Mouse (Mus musculus): ENCODE data around the gene Rsph10b.

Gene Rsph10b

GRCm38 (mm10) chr5:143932831-143933230 is at the start of gene Rsph10b:
Gene Rsph10b (plus strand): TSS chr5:143933035.
- DNase-seq = peak; percentile 17 to 18

GRCm38 (mm10) chr5:143885274-143885673 is 47.6 kb upstream of the Rsph10b start:
- no peak for DNase-seq

- DNase-seq = no peak
These were observed 42.1 kb upstream of the Rsph10b start for GRCm38 (mm10) chr5:143890741-143891140.

DNA sequence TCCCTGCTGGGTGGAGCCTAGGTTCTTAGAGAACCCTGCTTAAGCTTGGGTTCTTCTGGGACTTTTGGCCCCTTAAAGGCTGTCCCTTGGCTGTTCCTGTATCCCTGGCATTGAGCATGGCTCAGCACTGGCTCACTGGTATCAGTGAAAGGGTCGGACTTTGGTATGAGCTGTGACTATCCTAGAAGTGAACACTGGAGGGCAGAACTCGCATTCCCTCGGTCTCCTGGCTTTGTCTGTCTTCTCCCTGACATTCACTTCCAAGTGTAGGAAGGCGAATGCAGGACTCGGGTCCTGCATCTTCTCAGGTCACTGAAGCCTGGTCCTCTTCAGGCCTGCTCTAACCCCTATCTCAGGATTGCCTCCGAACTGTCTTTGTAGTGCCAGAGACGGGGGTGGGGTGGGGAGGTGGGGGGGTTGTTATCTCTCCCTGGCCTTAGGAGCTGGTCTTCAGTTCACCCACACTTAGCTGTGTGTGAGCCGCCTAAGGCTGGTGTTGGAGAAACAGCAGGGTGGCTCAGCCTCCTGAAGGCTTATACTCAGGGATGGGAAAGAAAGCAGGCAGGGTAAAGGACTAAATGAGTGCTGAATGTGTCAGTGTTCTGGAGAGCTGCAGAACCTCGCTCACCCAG is 40.5 kb upstream of the Rsph10b start:
- DNase-seq = no peak

DNA sequence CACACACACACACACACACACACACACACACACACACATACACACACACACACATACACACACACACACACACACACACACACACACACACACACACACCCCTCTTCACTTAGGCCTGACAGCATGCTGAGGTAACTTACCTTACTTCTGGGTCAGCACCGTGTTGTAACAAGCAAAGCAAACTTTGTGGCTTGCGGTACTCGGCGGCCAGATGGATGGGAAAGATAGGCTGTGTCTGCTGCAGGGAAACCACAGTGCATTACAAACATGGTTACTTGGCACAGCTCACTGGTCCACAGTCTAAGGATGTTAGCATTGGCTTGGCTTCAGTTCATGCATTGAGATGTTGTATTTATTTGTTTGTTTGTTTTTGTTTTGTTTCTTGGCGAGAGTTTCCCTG is 39.4 kb upstream of the Rsph10b start:
- DNase-seq = no peak

DNA sequence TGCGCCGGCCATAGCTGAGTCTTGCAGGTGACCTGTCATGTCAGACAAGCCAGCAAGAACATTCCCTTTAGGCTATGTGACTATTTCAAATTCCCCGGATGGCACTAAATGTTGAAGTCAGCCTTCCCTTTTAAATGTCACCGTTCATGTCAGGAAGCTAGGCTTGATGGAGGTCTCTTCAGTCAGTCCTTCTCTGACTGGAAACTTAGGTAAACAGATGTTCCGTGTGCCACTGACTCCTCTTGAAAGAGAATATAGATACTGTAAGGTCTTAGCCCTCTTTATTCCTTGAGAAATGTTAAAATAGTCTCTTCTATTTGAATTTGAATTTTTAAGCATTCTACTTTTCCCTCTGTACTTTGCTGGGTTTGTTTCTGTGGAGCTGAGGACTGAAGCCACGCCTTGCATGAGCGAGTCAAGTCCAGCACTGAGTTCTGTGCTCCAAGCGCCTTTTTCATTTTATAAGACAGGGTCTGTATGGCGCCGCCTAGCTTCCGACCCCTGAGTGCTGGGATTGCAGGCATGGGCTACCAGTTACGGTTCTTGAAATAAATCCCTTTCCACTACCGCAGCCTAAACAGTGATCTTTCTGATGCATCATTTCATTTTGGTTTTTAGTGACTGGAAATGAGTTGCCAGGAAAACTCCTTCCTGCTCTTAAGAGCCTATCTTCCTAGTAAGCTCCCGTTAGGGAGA is 35.1 kb upstream of the Rsph10b start, which contains the start of gene Ankrd61:
Gene Ankrd61, minus strand, starts transcription at position 51 of the 696 bp plus-strand sequence.
- DNase-seq = no peak

DNA sequence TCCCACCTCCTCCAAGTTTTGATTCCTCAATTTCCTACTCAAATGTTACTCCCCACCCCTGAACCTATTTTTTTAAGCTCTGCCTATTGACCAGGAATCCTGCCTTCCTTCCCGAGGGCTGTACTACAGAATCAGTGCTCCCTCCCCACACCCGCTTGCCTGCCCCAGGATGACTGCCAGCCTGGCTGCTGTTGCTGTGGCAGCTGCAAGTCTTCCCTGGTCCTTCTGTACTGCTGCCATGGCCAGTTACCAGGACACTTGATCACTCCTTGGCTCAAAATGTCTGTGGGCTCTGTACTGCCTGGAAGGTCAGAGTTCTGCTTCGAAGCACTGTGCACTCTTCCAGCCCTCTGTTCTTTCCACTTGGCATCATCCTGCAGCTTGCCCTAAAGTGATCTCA is 30.7 kb upstream of the Rsph10b start:
- peak; percentile 13 to 35 for DNase-seq

DNA sequence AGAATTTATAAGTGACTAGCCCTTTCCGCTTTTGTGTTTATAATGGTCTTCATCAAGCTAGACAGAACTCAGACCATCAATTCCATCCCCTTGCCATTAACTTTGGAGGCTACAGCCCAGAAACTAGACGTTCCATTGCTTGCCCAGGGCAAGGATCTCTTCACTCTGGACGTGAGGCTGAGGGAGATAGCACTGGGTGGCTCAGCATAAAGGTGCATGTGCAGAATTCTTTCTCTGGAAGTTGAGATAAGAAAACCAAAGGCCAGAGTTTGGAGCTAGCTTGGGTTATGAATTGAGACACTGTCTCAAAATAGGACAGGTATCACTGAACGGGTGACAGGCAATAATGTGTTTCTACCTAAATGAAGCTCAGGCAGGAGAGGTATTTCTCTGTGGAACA is 29.0 kb upstream of the Rsph10b start:
- DNase-seq = no peak

DNA sequence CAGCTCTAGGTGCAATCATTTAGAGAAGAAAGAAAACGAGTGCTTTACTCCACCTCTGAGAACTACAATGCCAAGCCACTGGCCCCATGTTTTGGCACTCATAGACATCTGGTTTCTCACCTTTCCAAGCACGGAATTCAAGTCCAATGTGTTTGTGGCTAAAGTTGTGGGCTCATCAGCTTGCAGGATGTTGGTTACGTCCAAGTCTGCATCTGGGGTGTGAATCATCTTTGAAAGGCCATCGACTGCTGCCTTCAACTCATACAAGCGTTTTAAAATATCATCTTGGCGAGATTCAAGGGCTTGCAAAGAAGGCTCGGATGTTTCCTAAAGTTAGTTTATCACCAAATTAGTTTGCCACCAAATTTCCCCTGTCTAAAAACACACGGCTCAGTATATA is 26.4 kb upstream of the Rsph10b start:
- no peak for DNase-seq

GRCm38 (mm10) chr5:143908926-143909325 is 23.9 kb upstream of the Rsph10b start:
- no peak for DNase-seq

DNA sequence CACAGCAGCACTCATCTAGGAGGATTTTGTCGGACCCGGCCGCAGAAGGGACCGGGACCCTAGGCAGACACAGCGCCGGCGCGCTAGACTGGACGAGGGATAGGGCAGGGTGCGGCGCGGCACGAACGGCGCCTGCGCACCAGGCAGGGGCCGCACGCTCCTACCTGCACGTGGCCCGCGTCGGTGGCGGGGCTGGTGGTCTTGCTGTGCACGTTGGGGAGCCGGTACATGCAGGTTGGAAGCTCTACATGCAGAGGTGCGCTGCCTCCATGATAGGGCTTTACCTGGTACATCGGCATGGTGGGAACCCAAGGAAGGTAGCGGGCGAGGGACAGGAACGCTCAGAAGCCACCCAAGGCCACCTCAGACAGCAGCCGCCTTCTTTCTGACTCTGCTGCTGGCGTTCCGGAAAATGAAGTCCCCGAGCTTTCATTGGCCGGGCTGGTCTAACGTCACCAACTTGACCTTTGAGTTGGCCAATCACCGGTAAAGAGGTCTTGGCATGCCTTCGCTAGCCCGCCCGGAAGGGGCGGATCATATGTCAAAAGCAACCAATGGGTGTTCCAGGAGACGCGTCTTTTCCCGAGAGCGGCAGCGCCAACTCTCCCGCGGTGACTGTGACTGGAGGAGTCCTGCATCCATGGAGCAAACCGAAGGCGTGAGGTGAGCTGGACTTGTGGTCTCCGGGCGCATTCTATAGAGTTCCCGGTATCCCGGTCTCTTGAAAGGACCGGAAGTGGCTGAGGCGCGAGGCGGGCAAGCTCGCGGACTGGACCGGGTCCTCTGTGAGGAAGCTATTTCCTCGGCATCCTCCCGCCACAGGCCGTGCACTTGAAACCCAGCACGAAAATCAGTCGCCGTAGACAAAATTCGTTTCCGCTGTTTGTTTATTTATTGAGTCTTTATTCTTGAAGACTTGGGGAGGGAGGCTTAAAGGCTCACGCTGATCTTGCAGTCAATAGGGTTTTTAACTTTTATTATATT is 23.1 kb upstream of the Rsph10b start, which contains the start of the genes Aimp2 and Pms2:
Gene Aimp2, minus strand, starts transcription at position 431 of the 984 bp plus-strand sequence.
Gene Pms2, plus strand, starts transcription at position 548 of the 984 bp plus-strand sequence.
- peak; percentile 95 to 97 for DNase-seq

- DNase-seq = peak; percentile 33 to 36
These were observed 16.6 kb upstream of the Rsph10b start for GRCm38 (mm10) chr5:143916221-143916620.

GRCm38 (mm10) chr5:143917418-143917817 is 15.4 kb upstream of the Rsph10b start:
- DNase-seq = peak; percentile 44 to 52

- no peak for DNase-seq
These were observed 14.7 kb upstream of the Rsph10b start for GRCm38 (mm10) chr5:143918120-143918519.

GRCm38 (mm10) chr5:143924781-143925452 is 7.9 kb upstream of the Rsph10b start:
- DNase-seq = no peak

DNA sequence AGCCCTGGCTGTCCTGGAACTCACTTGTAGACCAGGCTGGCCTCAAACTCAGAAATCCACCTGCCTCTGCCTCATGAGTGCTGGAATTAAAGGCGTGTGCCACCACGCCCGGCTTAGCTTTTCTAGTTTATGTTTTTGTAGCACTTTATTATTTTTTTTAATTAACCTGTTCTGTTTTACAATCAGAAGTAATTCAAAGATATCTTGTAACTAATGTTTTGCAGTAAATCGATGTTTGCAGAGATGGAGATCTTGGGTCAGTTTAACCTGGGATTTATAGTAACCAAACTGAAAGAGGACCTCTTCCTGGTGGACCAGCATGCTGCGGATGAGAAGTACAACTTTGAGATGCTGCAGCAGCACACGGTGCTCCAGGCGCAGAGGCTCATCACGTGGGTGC is 5.0 kb upstream of the Rsph10b start, which contains the start of gene Gm42421:
Gene Gm42421, plus strand, starts transcription at position 301 of the 400 bp plus-strand sequence.
- DNase-seq = no peak

GRCm38 (mm10) chr5:143929291-143929690 is 3.5 kb upstream of the Rsph10b start:
- no peak for DNase-seq

DNA sequence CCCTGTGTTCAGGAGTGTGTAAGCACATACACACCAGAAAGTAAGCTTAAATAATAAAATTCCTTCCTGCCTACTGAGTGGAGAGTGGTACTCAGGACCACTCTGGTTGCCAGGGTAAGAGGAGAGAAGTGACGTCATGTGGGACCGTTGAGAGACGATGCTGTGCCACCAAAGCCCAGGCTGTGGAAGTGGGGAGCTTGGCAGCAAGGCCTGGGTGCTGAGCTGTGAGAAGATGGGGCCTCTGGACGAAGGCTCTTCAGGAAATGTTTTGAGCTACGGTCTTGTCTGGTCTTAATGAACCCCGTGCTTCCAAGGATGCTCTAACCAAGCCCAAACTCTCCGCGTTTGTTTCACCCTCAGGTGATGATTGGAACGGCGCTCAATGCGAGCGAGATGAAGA is 2.2 kb upstream of the Rsph10b start:
- DNase-seq = no peak

DNA sequence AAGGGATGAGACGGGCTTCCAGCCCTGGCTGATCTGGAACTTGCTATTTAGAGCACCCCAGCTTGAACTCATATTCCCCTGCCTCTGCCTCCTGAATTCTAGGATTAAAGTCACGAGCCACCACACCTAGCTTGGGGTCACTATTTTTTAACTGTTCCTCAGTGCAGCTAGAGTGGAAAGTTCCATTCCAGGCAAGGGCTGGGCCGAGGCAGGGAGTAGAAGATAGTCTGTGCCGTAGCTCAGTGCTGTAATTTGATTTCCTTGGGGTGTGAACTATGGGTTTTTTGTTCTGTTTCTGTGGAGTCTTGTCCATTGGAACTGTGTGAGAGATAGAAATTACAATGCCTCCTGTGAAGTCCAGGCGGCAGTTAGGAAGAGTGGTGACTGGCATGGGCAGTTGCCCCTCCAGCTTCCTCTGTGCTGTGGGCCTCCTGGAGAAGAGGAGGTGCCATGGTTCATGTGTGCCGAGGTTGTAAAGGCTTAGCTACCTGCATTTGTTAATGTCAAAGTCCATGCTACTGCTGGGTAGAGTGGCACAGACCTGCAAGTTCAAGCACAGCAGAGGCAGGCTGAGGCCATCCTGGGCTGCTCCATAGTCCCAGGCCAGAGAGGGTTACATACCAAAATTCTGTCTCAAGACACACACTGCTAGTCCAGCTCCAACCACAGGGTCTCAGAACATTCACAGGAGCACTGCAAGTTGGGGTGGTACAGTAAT is 813 bp upstream of the Rsph10b start:
- DNase-seq = no peak

GRCm38 (mm10) chr5:143933414-143933813 is 579 bp downstream of the Rsph10b start:
- DNase-seq = peak; percentile 21 to 26

DNA sequence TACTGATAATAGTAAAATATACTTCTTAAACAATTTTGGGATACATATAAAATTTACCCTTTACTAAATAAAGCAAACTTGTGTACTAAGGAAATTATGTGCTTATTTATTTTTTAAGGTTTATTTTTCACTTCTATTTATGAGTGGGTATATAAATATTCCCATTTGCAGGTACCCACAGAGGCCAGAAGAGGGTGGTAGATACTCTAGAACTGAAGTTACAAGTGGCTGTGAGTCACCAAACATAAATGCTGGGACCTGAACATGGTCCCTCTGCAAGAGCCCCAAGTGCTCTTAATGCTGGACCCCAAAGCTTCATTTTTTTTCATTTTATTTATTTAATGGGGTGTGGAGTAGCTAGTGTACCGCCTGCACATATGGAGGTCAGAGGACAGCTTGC is 1.0 kb downstream of the Rsph10b start:
- no peak for DNase-seq

DNA sequence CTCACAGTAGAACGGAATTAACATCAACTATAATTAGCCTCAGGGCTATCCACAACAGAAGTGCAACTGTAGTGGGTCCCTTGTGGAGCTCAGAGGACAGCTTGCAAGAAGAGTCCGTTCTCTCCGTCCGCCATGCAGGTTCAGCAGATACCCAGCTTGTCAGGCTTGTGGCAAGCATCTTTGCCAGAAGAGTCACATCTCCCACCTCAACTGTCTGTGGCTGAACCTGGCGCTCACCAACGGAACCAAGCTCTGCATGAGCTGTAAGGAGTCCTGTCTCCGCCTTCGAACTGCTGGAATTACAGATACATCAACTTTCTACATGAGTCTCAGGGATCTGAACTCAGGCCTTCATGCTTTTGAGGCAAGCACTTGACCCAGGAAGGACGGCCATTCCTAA is 3.3 kb downstream of the Rsph10b start:
- DNase-seq = no peak
